Mouse (Mus musculus): ENCODE data around the gene Furin. TPM values are rescaled to one million over a fixed set of nuclear protein-coding genes. Genes with fewer than 3 reads are reported as not detected.
A peak's percentile ranks its signal among the peaks of the same experiment; 100 is the strongest.
"Not testable (repeated sequence)": the region's sequence is repeated elsewhere in the genome, so short reads cannot be mapped to it uniquely, and the experiment has no call there.

Gene Furin
- polyA plus RNA-seq, 1 experiment from 2014 or later = 3.9 TPM

DNA sequence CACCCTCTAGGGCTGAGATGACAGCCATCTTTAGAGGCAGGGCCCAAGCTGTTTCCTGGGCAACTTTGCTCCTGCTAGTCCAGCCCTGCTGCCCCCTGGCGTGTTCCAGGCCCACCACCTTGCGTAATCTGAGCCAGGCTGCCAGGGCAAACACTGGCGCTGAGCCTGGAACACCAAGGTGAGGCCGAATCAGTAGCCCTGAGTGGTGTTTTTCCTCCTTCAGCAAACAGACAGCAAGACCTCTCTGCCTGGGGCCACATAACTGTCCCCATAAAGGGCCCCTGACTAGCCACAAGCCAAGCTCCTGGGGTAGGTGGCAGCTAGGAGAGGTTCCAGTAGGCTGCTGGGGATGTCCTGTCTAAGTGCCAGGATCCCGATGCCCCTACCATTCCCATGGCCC lies 5.1 kb downstream of the Furin start:
- no peak overlapping the region for H3K9ac ChIP-seq (ENCODE audit: low read length)
- H3K4me2 ChIP-seq (ENCODE audit: low read length) = no peak overlapping the region
- H3K27me3 ChIP-seq (replicated peaks; ENCODE audit: control insufficient read depth, insufficient read depth, low read length) = no peaks in the 10 kb centered on the region
- 44% methylated on average over 5 of the region's 5 CpGs for WGBS
- H3K4me3 ChIP-seq (ENCODE audit: low read depth, low read length) = no peak overlapping the region
- no peak for ATAC-seq
- peak; percentile 29 for DNase-seq (ENCODE audit: low spot score)
- H3K4me1 ChIP-seq (ENCODE audit: control insufficient read depth, insufficient read depth, low read length) = peaks cover 12% of the 10 kb centered on the region
- H3K36me3 ChIP-seq (ENCODE audit: control insufficient read depth, insufficient read depth, low read length) = peaks cover 21% of the 10 kb centered on the region
- H3K9me3 ChIP-seq (replicated peaks; ENCODE audit: control insufficient read depth, low read length) = no peaks in the 10 kb centered on the region
- H3K27ac ChIP-seq (ENCODE audit: low read depth, low read length) = no peak overlapping the region

DNA sequence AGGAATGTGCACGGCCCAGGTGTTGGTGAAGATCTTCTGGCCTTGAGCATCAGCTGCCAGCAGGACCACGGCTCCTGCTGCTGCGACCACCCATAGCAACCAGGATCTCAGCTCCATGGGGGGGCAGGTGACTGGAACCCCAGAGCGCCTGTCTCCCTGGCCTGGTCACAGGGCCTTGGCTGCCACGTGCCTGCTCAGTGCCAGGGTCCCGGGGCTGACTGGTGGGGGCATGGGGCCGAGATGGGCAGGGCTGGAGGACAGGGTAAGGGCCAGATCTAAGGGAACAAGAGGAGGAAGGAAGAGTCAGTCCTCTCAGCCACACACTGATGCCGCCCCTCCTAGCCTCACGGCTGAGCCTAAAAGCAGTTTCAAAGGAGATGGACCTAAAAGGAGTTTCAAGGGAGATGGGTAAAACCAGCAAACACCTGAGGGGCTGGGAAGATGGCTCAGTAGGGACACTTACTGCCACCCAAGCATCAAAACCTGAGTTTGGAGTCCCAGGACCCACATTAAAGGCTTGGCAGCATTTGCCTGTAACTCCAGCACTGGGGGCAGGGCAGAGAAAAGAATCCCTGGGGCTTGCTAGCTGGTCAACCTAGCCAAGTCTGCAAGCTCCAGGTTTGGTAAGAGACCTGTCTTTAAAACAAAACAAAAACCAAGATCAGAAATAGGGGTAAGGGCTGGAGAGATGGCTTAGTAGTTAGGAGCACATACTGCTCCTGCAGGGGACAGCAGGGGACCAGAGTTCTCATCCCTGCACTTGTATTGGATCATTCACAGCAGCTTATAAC lies 6.4 kb downstream of the Furin start:
- Histone ChIP-seq H3K36me3 (ENCODE audit: control insufficient read depth, insufficient read depth, low read length) (peaks cover 28% of the 10 kb centered on the region), H3K4me3 (ENCODE audit: low read depth, low read length) (no peak overlapping the region), H3K9me3 (replicated peaks; ENCODE audit: control insufficient read depth, low read length) (no peaks in the 10 kb centered on the region), H3K9ac (ENCODE audit: low read length) (no peak overlapping the region), H3K4me1 (ENCODE audit: control insufficient read depth, insufficient read depth, low read length) (peaks cover 12% of the 10 kb centered on the region), H3K4me2 (ENCODE audit: low read length) (no peak overlapping the region), H3K27ac (ENCODE audit: low read depth, low read length) (no peak overlapping the region), H3K27me3 (replicated peaks; ENCODE audit: control insufficient read depth, insufficient read depth, low read length) (no peaks in the 10 kb centered on the region)
- WGBS = 70% methylated on average over 9 of the region's 9 CpGs
- DNase-seq (ENCODE audit: low spot score) = no peak
- no peak for ATAC-seq

DNA sequence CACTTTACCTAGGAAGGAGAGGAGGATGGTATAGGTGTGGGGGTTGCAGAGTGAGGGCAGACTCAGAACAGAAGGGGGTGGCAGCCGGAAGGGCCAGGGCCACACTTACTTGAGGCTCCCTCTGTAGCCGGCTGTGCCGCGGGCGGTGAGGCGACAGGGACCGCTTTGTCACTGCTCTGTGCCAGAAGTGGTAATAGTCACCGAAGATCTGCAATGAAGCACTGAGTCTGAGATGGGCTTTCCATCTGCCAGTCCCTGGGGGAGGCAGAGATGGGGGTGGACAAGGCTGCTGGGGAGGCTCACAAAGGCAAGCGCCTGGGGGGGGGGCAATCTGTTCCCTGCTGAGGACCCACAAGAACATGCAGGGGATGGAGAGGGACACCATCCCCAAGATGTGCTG lies 7.2 kb downstream of the Furin start:
- Histone ChIP-seq H3K27ac (ENCODE audit: low read depth, low read length) (no peak overlapping the region), H3K4me2 (ENCODE audit: low read length) (no peak overlapping the region), H3K36me3 (ENCODE audit: control insufficient read depth, insufficient read depth, low read length) (peaks cover 37% of the 10 kb centered on the region), H3K4me3 (ENCODE audit: low read depth, low read length) (no peak overlapping the region), H3K27me3 (replicated peaks; ENCODE audit: control insufficient read depth, insufficient read depth, low read length) (no peaks in the 10 kb centered on the region), H3K4me1 (ENCODE audit: control insufficient read depth, insufficient read depth, low read length) (peaks cover 12% of the 10 kb centered on the region), H3K9ac (ENCODE audit: low read length) (no peak overlapping the region), H3K9me3 (replicated peaks; ENCODE audit: control insufficient read depth, low read length) (no peaks in the 10 kb centered on the region)
- DNase-seq (ENCODE audit: low spot score) (no peak), ATAC-seq (no peak)
- WGBS = 86% methylated on average over 9 of the region's 9 CpGs

DNA sequence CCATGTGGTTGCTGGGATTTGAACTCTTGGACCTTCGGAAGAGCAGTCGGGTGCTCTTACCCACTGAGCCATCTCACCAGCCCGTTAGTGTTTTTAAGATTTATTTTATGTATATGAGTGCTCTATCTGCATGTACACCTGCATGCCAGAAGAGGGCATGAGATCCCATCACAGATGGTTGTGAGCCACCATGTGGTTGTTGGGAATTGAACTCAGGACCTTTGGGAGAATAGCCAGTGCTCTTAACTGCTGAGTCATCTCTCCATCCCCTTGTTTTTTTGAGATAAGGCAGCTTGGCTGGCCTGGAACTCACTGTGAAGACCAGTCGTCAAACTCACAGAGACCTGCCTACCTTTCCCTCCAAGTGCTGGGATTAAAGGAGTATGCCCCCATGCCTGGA lies 8.8 kb downstream of the Furin start:
- ATAC-seq; H3K9ac ChIP-seq (ENCODE audit: low read length); H3K27me3 ChIP-seq (replicated peaks; ENCODE audit: control insufficient read depth, insufficient read depth, low read length); H3K4me3 ChIP-seq (ENCODE audit: low read depth, low read length); DNase-seq (ENCODE audit: low spot score); H3K4me1 ChIP-seq (ENCODE audit: control insufficient read depth, insufficient read depth, low read length); H3K4me2 ChIP-seq (ENCODE audit: low read length); H3K9me3 ChIP-seq (replicated peaks; ENCODE audit: control insufficient read depth, low read length); H3K27ac ChIP-seq (ENCODE audit: low read depth, low read length): not testable (repeated sequence)
- H3K36me3 ChIP-seq (ENCODE audit: control insufficient read depth, insufficient read depth, low read length) = peaks cover 52% of the 10 kb centered on the region
- 96% methylated on average over 4 of the region's 4 CpGs for WGBS

DNA sequence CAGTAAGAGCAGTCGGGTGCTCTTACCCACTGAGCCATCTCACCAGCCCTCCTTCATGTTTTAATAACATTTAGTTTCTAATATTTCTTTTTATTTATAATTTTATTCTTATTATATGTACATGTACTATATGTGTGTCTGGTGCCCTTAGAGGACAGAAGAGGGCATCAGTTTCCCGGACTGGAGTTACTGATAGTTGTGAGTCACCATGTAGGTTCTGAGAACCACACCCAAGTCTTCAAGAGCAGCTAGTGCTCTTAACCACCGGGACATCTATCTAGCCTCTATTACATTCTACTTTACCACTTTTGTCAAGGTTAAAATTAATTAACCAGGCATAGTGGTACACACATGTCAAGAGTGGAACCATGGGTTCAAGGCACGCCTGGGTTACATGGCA lies 10.6 kb downstream of the Furin start:
- Histone ChIP-seq H3K36me3 (ENCODE audit: control insufficient read depth, insufficient read depth, low read length) (peaks cover 66% of the 10 kb centered on the region), H3K4me1 (ENCODE audit: control insufficient read depth, insufficient read depth, low read length) (no peaks in the 10 kb centered on the region; the same call in 1 of the 2 replicates), H3K27me3 (replicated peaks; ENCODE audit: control insufficient read depth, insufficient read depth, low read length) (no peaks in the 10 kb centered on the region), H3K4me3 (ENCODE audit: low read depth, low read length) (no peak overlapping the region), H3K4me2 (ENCODE audit: low read length) (no peak overlapping the region), H3K9me3 (replicated peaks; ENCODE audit: control insufficient read depth, low read length) (no peaks in the 10 kb centered on the region), H3K9ac (ENCODE audit: low read length) (no peak overlapping the region), H3K27ac (ENCODE audit: low read depth, low read length) (no peak overlapping the region)
- ATAC-seq (no peak), DNase-seq (ENCODE audit: low spot score) (no peak)
- 94% methylated on average over 4 of the region's 4 CpGs for WGBS

DNA sequence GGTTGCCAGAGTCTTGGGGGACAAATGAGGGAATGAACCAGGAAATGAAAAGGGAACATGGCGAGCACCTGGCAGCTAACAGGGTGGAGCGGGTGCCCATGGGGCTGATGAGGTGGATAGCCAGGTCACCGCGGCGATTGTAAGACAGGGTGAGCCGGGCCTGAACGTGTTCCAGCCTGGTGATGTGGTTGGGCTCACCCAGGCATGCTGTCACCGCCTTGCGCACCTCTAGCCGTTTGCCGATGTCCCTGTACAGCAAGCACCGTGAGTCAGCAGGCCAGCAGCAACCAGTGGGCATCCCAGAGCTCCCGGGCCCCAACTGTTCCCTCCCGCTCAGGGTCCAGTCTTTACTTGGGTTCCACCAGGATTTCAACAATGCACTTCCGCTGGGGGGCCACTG lies 13.1 kb downstream of the Furin start:
- Histone ChIP-seq H3K36me3 (ENCODE audit: control insufficient read depth, insufficient read depth, low read length) (peaks cover 61% of the 10 kb centered on the region), H3K4me3 (ENCODE audit: low read depth, low read length) (no peak overlapping the region), H3K27ac (ENCODE audit: low read depth, low read length) (no peak overlapping the region), H3K9ac (ENCODE audit: low read length) (no peak overlapping the region), H3K27me3 (replicated peaks; ENCODE audit: control insufficient read depth, insufficient read depth, low read length) (peaks cover 11% of the 10 kb centered on the region; the same call in 1 of the 2 replicates), H3K9me3 (replicated peaks; ENCODE audit: control insufficient read depth, low read length) (no peaks in the 10 kb centered on the region), H3K4me1 (ENCODE audit: control insufficient read depth, insufficient read depth, low read length) (no peaks in the 10 kb centered on the region), H3K4me2 (ENCODE audit: low read length) (no peak overlapping the region)
- WGBS = 93% methylated on average over 15 of the region's 15 CpGs
- DNase-seq (ENCODE audit: low spot score) (no peak), ATAC-seq (no peak)

DNA sequence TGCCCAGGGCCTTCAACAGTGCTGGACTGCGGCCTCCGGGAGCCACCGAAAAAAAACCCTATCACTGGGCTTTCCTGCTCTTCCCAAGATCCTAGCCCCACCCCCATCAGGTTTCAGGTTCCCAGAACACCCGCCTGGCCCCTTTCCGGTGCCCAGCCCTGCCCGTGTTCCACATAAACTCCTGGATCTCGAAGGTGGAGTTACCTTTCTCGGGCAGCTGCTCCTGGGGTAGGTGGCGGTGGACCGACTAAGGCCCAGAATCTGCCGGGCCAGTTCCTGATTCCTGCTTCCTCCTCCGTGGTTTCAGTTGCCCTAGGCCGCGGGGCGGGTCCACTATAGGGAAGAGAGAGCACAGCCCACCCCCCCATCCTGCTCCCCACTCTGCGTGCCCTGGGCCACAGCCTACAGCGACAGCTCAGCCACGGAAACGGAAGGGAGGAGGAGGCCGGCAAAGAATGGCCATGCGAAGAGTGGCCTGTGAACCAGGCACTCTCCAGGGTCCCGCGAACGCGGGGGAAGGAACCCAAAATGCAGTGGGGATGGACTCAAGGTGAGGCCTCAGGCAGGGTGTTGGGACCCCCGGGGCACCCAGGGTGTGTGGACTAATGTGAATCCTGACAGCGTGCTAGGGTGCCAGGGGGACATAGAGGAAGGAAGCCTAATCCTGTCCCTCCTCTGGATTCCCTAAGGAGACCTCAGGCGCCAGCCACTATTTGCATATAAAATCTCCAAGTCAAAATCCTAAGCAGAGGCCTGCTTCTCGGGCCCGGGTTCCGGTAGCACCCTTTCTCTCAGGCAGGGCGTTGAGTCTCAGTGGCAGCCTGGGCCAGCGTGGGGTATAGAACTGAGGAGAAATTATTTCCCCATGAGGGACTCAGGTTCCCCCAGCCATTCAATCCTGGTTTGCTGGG lies 17.3 kb downstream of the Furin start, which contains the start of gene Fes:
Fes (minus strand) TSS at position 314 of the 911 bp plus-strand sequence.
- Histone ChIP-seq H3K9ac (ENCODE audit: low read length) (peak within 1 kb of the TSS; percentile 43), H3K4me1 (ENCODE audit: control insufficient read depth, insufficient read depth, low read length) (no peaks in the 10 kb centered on the region), H3K36me3 (ENCODE audit: control insufficient read depth, insufficient read depth, low read length) (peaks cover 28% of the 10 kb centered on the region), H3K9me3 (replicated peaks; ENCODE audit: control insufficient read depth, low read length) (no peaks in the 10 kb centered on the region), H3K4me2 (ENCODE audit: low read length) (peak within 1 kb of the TSS; percentile 24), H3K4me3 (ENCODE audit: low read depth, low read length) (no peak within 1 kb of the TSS), H3K27ac (ENCODE audit: low read depth, low read length) (no peak within 1 kb of the TSS), H3K27me3 (replicated peaks; ENCODE audit: control insufficient read depth, insufficient read depth, low read length) (peaks cover 19% of the 10 kb centered on the region)
- ATAC-seq (no peak), DNase-seq (ENCODE audit: low spot score) (no peak)
- WGBS = 14% methylated on average over 33 of the region's 33 CpGs

DNA sequence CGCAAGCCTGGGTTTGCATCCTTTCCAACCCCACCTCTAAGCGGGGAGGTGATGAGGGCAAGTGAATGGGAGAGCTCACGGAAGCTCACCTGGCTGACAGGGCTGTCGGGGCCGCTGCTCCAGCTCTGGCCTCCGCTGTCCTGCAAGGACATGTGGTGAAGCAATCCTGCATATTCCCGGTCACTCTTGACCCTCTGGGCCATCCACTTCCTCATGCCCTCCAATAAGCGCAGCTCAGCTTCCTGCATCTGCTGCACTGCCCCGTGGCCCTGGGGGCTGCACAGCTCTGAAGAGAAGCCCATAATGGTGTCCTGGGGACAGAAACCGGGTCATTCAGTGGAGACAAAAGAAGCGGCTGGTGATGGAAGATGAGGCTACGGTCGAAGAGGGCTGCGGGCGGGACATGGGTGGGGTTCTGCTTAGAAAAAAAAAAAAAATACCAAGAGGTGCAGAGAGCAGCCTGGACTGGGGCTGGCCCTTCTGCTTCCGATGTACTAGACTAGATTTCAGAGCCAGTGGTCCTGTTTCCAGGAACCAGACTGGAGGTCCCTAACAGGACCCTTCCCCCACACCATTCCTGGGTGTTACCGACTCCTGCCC lies 18.1 kb downstream of the Furin start:
- H3K27ac ChIP-seq (ENCODE audit: low read depth, low read length) = no peak overlapping the region
- H3K4me2 ChIP-seq (ENCODE audit: low read length) = peak overlapping the region; percentile 24; the same call in 1 of the 2 replicates
- no peak for DNase-seq (ENCODE audit: low spot score)
- no peak for ATAC-seq
- peaks cover 19% of the 10 kb centered on the region for H3K27me3 ChIP-seq (replicated peaks; ENCODE audit: control insufficient read depth, insufficient read depth, low read length)
- WGBS = 32% methylated on average over 17 of the region's 17 CpGs
- no peaks in the 10 kb centered on the region for H3K4me1 ChIP-seq (ENCODE audit: control insufficient read depth, insufficient read depth, low read length)
- H3K36me3 ChIP-seq (ENCODE audit: control insufficient read depth, insufficient read depth, low read length) = peaks cover 21% of the 10 kb centered on the region
- peak overlapping the region; percentile 43 for H3K9ac ChIP-seq (ENCODE audit: low read length)
- H3K4me3 ChIP-seq (ENCODE audit: low read depth, low read length) = no peak overlapping the region
- no peaks in the 10 kb centered on the region for H3K9me3 ChIP-seq (replicated peaks; ENCODE audit: control insufficient read depth, low read length)

All from forebrain, embryonic 14.5 days (tissue).